Mouse (Mus musculus) liver, adult (tissue): ENCODE measurements around the gene Rbm8a.

ENCODE experiments used
- GATA4 ChIP-seq: IDR thresholded peaks from 2 replicates; pipeline ENCODE4 v1.6.1; 2014; ENCODE audit warnings: mild to moderate bottlenecking, low read length; ENCODE audit not compliant: insufficient replicate concordance

Rbm8a gene

GRCm38 (mm10) chr3:96599411-96599810 is 30.3 kb upstream of the Rbm8a start:
- TF ChIP-seq GATA4: no peak

- TF ChIP-seq GATA4: no peak
Observed at GRCm38 (mm10) chr3:96600639-96601250, 29.0 kb upstream of the Rbm8a start, which contains the start of gene Lix1l. Lix1l (plus strand) TSS chr3:96601149.

GRCm38 (mm10) chr3:96601251-96601787 is 28.4 kb upstream of the Rbm8a start:
- no peak for TF ChIP-seq GATA4

- no peak for TF ChIP-seq GATA4
Observed at GRCm38 (mm10) chr3:96601941-96602703, 27.6 kb upstream of the Rbm8a start.

GRCm38 (mm10) chr3:96602704-96603084 is 27.0 kb upstream of the Rbm8a start:
- no peak for TF ChIP-seq GATA4

GRCm38 (mm10) chr3:96603311-96603710 is 26.4 kb upstream of the Rbm8a start:
- TF ChIP-seq GATA4: no peak

- TF ChIP-seq GATA4: no peak
Observed at GRCm38 (mm10) chr3:96606618-96607017, 23.1 kb upstream of the Rbm8a start.

GRCm38 (mm10) chr3:96617941-96618340 is 11.8 kb upstream of the Rbm8a start:
- TF ChIP-seq GATA4: no peak

- TF ChIP-seq GATA4: no peak
Observed at GRCm38 (mm10) chr3:96623201-96623600, 6.5 kb upstream of the Rbm8a start.

GRCm38 (mm10) chr3:96632058-96632457 is 2.3 kb downstream of the Rbm8a start:
- no peak for TF ChIP-seq GATA4

GRCm38 (mm10) chr3:96634015-96634414 is 4.3 kb downstream of the Rbm8a start:
- no peak for TF ChIP-seq GATA4

- peak; percentile 55; the same call in 1 of the 2 replicates for TF ChIP-seq GATA4
Observed at GRCm38 (mm10) chr3:96634928-96635879, 5.5 kb downstream of the Rbm8a start, which contains the start of the genes Pex11b and Gm42957. Pex11b (plus strand) TSS chr3:96635376. Gm42957 (plus strand) TSS chr3:96635474.

- TF ChIP-seq GATA4: no peak
Observed at GRCm38 (mm10) chr3:96635906-96636305, 6.2 kb downstream of the Rbm8a start.

GRCm38 (mm10) chr3:96636448-96636847 is 6.7 kb downstream of the Rbm8a start:
- TF ChIP-seq GATA4: no peak

- TF ChIP-seq GATA4: no peak
Observed at GRCm38 (mm10) chr3:96639219-96639618, 9.5 kb downstream of the Rbm8a start.
